Mouse (Mus musculus): ENCODE measurements at regions not wholly inside any gene's neighbourhood (a gene's known extent, or its start where the extent isn't known, plus 50 kb on each side); places are given as distances from the start of the nearest gene placed in this dataset.

GRCm38 (mm10) chrX:58686119-58686518, 223.0 kb upstream of the 4930550L24Rik start:
- DNase-seq (ENCODE audit: low spot score in 2 of 2): no peak

GRCm38 (mm10) chrX:58688964-58689363, 220.2 kb upstream of the 4930550L24Rik start:
- DNase-seq (ENCODE audit: low spot score in 2 of 2): no peak

GRCm38 (mm10) chrX:58702152-58702741, 206.9 kb upstream of the 4930550L24Rik start:
- DNase-seq (ENCODE audit: low spot score in 2 of 2): peak in 1 of 2 experiments; percentile 32

All from layer of hippocampus, adult 18-20 months (tissue).